Mouse (Mus musculus) thymus, adult 2 months (tissue): ENCODE results near the gene Rabgap1. TPM values are rescaled to one million over a fixed set of nuclear protein-coding genes. Genes with fewer than 3 reads are reported as not detected.

Experiments
- DNase-seq: peaks from one replicate; pipeline ENCODE4 v3.0.0; 2021
- H3K27ac ChIP-seq: fragments of 200-500 bp; 2 replicates; pipeline ENCODE4 v1.5.1; 2012; ENCODE audit warnings: low read length, control low read depth; ENCODE audit not compliant: control insufficient read depth, insufficient read depth
- H3K27me3 ChIP-seq: fragments of 200-500 bp; 2 replicates; pipeline ENCODE4 v1.6.1; 2012; ENCODE audit warnings: mild to moderate bottlenecking, low read length, moderate library complexity, mixed read lengths; ENCODE audit not compliant: control insufficient read depth, insufficient read depth
- H3K36me3 ChIP-seq: fragments of 200-500 bp; 2 replicates; pipeline ENCODE4 v1.6.1; 2012; ENCODE audit warnings: mild to moderate bottlenecking, low read length, moderate library complexity; ENCODE audit not compliant: control insufficient read depth, insufficient read depth
- H3K4me1 ChIP-seq: fragments of 200-500 bp; replicated peaks from 2 replicates; pipeline ENCODE4 v1.6.1; 2012; ENCODE audit warnings: low read length; ENCODE audit not compliant: control insufficient read depth, insufficient read depth
- H3K4me3 ChIP-seq: fragments of 200-500 bp; 2 replicates; pipeline ENCODE4 v1.5.1; 2012; ENCODE audit warnings: mild to moderate bottlenecking, low read length, control low read depth, moderate library complexity; ENCODE audit not compliant: control insufficient read depth, insufficient read depth
- CTCF ChIP-seq: fragments of 200-500 bp; IDR thresholded peaks from 2 replicates; pipeline ENCODE4 v1.5.1; 2012; ENCODE audit warnings: mild to moderate bottlenecking, control low read depth, low read length, moderate library complexity, borderline replicate concordance; ENCODE audit not compliant: control insufficient read depth, poor library complexity, insufficient read depth; ENCODE audit errors: extremely low read depth
- POLR2A ChIP-seq: fragments of 200-500 bp; IDR thresholded peaks from 2 replicates; pipeline ENCODE4 v1.6.1; 2012; ENCODE audit warnings: mild to moderate bottlenecking, low read length, control low read depth, moderate library complexity; ENCODE audit not compliant: control insufficient read depth, poor library complexity, insufficient read depth; ENCODE audit errors: extremely low read depth
- WGBS: fragments of 180-500 bp; shearing (Covaris S2); methylation state at CpG from one replicate; pipeline ENCODE4 v1.1.7; 2018; 5-methylcytosine and 5-hydroxymethylcytosine counted together
- polyA plus RNA-seq: library from polyadenylated mRNA; depleted of rRNA; stranded (reverse); fragments of >200 nt; gene quantifications from 2 replicates; pipeline ENCODE4 v1.2.3, GENCODE M21; 2012; rRNA removed

Gene Rabgap1
- polyA plus RNA-seq, result 10.6 and 11.3 TPM in 2 replicates

GRCm38 (mm10) chr2:37442611-37443591 lies at the start of gene Rabgap1, which contains the start of the genes Zbtb26 and Zbtb6:
Gene Rabgap1, plus strand, starts transcription at chr2:37443279.
Gene Zbtb26, minus strand, starts transcription at chr2:37443135.
Gene Zbtb6, minus strand, starts transcription at chr2:37443171.
- Histone ChIP-seq H3K4me1 (0 out of 2 replicates have a peak, but pooled peaks cover 3% of the 10 kb centered on the region), H3K36me3 (no peaks in the 10 kb centered on the region), H3K27ac (no peak within 1 kb of the TSS; the same call in 1 of the 2 replicates), H3K4me3 (peak within 1 kb of the TSS; percentile 80), H3K27me3 (no peaks in the 10 kb centered on the region)
- DNase-seq, result peak; percentile 93
- WGBS, result under 1% methylated on average over 51 of the region's 51 CpGs
- TF ChIP-seq POLR2A (peak; percentile 35; the same call in 1 of the 2 replicates), CTCF (no peak)

DNA sequence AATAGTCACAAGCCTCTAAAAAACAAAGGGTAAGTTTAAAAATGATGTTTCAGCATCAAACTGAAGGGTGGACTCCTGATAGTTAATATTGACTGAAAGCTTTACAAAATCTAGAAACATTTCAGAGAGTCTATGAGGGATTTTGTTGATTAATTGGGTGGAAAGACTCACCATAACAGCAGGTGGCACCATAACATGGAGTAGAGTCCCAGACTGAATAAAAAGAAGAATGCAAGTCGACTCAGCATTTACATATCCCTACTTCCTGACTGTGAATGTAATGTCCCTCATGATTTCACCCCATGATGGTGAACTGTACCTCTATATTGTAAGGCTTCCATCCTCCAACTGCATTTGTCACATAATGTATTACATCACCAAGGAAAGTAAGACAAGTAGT lies 47.5 kb upstream of the Rabgap1 start:
- no peak overlapping the region for H3K4me3 ChIP-seq
- no peak overlapping the region for H3K27ac ChIP-seq
- H3K4me1 ChIP-seq, result no peaks in the 10 kb centered on the region
- H3K27me3 ChIP-seq, result no peaks in the 10 kb centered on the region
- 14% methylated on average over 1 of the region's 1 CpGs for WGBS
- no peak for DNase-seq
- TF ChIP-seq POLR2A (no peak), CTCF (no peak)
- peaks cover 26% of the 10 kb centered on the region for H3K36me3 ChIP-seq

DNA sequence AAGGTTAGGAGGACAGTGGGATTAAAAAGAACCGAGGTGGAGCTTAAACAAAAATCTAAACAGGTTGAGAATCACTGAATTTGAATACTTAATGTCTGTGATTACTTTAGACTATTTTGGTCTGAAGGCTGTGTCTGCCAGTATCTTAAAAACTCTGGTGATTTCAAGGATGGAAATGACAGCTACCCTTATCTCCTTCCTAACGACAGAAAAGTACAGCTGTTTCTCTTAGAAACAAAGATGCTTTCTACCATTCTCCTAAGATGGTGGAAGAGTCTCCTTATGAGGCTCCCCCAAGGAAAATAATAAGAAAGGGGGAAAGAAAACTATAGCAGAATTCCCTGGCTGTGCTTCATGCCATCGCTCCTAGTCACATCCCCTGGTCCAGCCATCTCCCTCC lies 21.2 kb upstream of the Rabgap1 start:
- Histone ChIP-seq H3K4me1 (no peaks in the 10 kb centered on the region; the same call in 1 of the 2 replicates), H3K36me3 (no peaks in the 10 kb centered on the region), H3K27me3 (no peaks in the 10 kb centered on the region), H3K27ac (peak overlapping the region; percentile 18; the same call in 1 of the 2 replicates), H3K4me3 (peak overlapping the region; percentile 91)
- DNase-seq, result no peak
- TF ChIP-seq POLR2A, result no peak
- 9% methylated on average over 3 of the region's 3 CpGs for WGBS

- peak; percentile 93 for DNase-seq
- H3K27me3 ChIP-seq, result no peaks in the 10 kb centered on the region
- H3K27ac ChIP-seq, result peak within 1 kb of the TSS; percentile 61
- no peaks in the 10 kb centered on the region for H3K36me3 ChIP-seq
- TF ChIP-seq CTCF (0 out of 2 replicates have a peak, but pooled peaks have one; percentile 35), POLR2A (peak; percentile 95; the same call in 1 of the 2 replicates)
- H3K4me1 ChIP-seq, result no peaks in the 10 kb centered on the region; the same call in 1 of the 2 replicates
- under 1% methylated on average over 75 of the region's 75 CpGs for WGBS
- H3K4me3 ChIP-seq, result peak within 1 kb of the TSS; percentile 91
Measured at GRCm38 (mm10) chr2:37422306-37423304, 20.5 kb upstream of the Rabgap1 start, which contains the start of gene Rc3h2. Gene Rc3h2, minus strand, starts transcription at chr2:37422903.

GRCm38 (mm10) chr2:37423671-37424070 lies 19.4 kb upstream of the Rabgap1 start:
- TF ChIP-seq POLR2A (no peak), CTCF (no peak)
- no peak for DNase-seq
- WGBS, result 21% methylated on average over 3 of the region's 3 CpGs

More at GRCm38 (mm10) chr2:37423671-37424070, 19.4 kb upstream of the Rabgap1 start:
- no peak overlapping the region for H3K4me3 ChIP-seq
- H3K36me3 ChIP-seq, result peaks cover 2% of the 10 kb centered on the region
- no peak overlapping the region for H3K27ac ChIP-seq
- no peaks in the 10 kb centered on the region for H3K27me3 ChIP-seq
- no peaks in the 10 kb centered on the region; the same call in 1 of the 2 replicates for H3K4me1 ChIP-seq
